Mouse (Mus musculus) left cerebral cortex, adult 9 months (tissue): ENCODE data around the gene Sdk1.

Experiments
- DNase-seq, 2 experiments: peaks; one replicate each; pipeline ENCODE4 v3.0.0; 2022; ENCODE audit warnings: low spot score in 2 of 2

Gene Sdk1

DNA sequence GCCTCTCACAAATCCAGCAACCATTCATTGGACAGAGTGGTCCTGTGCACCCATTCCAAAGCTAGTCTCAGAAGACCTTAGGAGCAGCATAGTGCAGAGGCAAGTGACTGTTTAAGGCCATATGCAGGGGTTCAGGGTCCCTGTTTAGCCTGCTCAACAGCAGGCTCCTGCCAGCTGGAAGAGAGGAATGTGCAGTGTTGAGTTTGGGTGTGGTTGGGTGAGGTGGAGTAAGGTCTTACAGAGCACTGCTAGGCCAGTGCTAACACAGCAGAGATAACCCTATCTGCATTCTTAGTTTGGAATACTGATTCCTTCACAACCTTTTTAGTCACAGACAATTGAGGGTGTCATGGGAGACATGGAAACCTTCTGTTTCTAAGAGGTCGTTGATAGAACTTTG is 206.0 kb downstream of the Sdk1 start:
- no peak for DNase-seq

DNA sequence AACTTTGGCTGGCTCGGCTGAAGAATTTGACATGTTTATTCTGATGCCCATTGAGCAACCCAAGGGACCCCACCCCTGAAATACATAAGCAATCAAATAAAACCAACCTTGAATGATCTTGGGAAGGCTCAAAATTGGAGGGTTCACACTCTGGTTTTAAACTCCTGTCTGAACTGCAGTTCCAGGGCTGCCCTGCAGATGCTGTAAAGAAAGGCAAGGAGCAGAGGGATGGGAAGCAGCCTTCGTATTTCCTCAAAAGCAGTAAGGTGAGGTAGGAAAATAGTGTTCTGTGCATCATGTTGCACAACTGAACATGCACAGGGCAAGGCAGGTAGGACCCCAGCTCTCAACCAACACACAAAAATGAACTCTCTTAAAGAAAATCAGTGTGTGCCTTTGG is 222.1 kb downstream of the Sdk1 start:
- DNase-seq: no peak

DNA sequence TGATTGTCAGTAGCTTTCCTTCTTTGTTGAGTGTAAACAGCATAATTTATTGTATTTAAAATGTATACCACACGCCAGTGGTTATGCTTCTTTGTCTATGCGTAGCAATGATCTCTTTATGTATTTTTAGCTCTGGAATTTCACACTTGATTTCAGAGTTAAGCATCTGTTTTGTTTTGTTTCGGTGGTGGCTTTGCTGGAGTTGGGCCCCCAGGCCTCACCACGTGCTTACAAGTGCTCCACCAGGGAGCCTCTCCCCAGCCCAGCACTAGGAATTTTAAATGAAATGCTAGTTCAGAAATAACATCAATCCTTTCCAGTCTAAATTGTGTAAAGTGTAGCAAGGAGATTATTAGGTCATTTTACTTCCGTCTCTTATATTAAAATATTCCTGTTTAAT is 227.5 kb downstream of the Sdk1 start:
- no peak for DNase-seq

DNA sequence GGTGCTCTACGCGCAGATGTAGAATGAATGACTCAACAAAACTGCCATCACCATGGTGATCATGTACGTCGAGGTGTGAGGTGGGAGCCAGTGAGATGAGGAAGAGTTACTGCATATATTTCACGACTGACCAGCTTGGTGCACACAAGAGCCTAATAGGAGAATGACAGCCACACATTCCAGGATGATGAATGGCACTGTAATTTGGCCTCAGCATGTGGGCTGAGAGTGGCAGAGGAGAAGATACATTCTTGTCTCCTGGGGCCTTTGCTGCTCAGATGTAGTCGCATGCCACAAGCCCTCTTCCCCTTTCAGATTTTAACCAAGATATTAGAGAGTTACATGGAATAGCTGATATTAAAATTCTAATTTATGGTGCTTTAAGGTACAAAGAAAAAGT is 264.0 kb downstream of the Sdk1 start:
- no peak for DNase-seq

DNA sequence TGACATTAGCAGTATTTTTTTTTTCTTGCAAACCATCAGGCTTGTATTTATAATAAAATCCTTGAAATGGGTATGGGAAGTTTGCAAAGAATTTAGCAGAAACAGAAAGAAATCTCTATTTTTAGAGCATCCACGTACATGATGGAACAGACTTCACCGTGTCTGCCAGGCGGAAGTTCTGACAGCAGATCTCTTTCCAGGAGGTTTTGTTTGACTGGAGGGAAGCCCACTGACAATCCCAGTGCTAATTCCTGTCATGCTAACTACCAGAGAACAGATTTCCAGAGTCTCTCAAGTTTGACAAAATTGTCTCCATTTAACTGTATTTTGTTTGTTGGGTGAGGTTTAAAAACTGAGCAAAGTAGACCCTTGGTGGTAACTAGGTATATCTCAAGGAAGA is 265.1 kb downstream of the Sdk1 start:
- no peak for DNase-seq

DNA sequence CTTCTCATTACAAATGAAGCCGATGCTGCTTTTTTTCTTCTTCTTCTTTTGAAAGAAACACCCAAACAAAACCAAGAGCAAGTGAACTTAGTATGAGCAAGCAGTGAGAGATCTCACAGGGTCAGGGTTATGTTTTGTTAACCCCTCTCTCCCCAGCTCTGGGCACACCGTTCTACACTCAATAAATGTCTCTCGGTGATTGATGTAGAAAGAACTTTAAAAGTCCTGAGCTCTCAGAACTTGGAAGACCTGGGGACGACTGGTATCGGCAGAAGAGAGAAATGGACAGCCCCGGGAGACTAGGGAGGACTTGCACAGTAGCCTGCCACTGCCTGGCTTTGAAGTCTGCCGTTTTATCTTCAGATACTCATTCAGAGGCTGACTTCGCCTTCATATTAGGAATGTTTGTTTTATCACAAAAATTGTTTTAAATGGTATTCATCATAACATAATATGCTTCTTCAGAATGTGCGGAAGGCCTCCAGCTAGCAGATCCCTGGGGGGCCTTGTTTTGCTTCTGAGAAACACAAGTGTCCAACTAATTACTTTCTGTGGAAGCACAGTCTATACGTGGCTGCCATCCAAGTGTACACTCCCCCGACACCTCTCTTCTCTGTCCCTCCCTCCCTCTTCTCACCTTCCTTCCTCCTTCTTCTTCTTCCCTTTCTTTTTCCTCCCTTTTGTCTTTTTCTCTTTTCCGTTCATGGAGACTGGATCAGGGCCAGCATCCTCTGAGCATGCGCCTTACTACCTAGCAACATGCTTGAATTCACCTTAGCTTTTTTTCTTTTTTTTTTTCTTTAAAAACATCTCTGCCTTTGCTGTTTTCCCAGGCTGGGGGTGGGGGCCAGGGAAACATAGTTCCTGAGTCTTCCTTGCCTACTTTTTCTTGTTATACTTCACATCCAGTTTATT is 283.8 kb downstream of the Sdk1 start:
- peak in 1 of 2 experiments; percentile 8 for DNase-seq

DNA sequence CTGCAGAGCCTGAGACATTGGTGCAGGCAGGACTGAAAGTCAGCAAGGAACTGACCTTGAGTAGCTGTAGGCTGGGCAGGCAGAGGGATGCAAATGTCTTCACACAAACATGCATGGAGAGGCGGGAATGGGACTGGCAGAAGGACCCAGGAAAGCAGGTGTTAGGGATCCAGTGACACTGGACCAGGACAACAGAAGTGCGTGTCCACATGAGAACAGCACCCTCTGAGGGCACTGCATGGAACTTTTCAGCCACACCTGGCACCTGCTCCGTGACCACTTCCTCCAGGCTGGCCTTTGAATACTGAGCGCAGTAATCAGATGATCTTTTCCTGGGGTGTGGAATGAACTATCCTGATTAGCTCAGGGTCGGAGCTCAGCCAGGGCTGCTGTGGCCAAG is 298.9 kb downstream of the Sdk1 start:
- DNase-seq: no peak

DNA sequence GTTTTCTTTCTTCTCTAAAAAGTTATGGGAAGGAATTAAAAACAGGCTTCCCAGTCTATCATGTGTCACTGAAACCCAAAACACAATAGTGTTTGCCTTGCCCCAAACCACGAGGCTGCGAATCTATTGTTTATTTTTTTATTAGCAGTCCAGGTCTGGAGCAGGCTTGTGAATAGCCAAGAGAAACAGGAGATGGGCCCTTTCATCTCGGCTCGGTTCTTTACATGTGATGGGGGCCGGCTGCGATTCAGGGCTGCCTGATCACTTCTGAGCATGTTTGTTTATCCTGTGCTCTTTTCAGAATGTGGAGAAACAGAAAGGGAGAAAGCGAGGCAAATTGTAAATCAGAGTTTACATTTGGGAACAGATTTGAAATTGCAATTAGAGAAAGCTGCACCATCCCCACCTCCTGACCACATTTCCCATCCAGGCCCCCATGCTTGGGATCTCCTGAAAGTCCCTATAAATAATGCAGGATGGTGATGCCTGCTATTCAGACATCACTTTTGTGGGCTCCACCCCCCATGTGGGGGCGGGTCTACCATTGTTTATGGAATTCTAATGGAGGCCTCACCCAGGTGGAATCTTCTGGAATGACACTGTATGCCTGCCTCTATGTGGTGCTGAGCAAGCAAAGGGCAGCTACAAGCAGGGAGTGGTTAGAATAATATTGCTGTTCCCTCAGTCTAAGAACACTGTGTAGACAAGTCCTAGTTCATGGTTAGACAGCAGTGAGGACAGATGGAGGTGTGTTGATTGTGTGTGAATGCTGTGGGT is 301.8 kb downstream of the Sdk1 start:
- no peak for DNase-seq

DNA sequence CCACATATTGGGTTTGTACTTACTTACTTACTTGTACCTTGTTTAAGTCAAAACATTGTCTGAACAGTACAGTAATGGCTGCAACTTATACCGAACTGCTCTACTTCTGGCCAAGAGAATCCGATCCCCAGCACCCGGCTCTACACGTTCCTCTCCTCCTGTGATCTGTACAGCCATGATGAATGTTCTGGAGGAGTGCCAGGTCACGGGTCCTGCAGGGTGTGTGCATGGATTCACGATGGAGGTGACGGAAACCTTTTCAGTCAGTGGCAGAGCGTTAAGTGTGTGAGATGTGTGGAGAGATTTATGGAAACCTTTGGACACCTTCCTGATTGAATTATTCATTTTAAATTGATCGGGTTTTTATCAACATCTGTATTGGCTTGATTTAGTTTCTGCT is 312.2 kb downstream of the Sdk1 start:
- no peak for DNase-seq

DNA sequence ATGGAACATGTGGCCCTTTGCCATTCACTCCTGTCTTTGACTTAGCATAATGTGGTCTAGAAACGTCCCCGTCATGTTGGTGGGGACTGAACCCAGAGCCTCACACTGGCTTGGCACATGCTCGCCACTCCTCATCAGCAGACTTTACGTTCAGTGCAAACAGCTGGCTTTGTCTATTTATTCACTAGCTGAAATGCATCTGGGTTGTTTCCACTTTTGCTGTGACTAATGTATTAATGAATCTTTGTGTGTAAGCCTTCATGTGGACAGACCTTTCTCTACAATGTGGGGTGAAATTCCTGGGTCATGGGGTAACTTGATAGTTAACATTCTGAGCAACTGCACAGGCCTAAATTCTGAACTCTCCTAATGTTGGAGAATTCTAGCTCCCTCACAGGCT is 317.4 kb downstream of the Sdk1 start:
- DNase-seq: no peak

DNA sequence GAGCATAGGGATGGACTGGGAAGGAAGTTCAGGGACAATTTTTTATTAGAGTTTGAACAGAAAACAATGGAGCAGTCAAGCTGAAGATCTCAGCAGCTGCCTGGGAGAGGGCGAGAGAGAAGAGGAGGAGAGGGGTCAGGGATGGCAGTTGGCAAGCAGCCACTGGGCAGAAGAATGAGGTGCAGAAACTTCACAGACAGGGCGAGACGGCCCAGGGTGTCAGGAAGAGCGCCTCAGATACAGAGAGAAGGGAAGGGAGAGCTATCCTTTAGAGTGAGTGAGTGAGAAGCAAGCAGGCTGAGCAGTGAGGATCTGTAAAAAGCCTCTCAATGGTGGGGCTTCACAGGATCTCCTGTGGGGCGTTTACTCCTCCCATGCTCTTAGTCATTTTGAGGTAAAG is 319.0 kb downstream of the Sdk1 start:
- no peak for DNase-seq

DNA sequence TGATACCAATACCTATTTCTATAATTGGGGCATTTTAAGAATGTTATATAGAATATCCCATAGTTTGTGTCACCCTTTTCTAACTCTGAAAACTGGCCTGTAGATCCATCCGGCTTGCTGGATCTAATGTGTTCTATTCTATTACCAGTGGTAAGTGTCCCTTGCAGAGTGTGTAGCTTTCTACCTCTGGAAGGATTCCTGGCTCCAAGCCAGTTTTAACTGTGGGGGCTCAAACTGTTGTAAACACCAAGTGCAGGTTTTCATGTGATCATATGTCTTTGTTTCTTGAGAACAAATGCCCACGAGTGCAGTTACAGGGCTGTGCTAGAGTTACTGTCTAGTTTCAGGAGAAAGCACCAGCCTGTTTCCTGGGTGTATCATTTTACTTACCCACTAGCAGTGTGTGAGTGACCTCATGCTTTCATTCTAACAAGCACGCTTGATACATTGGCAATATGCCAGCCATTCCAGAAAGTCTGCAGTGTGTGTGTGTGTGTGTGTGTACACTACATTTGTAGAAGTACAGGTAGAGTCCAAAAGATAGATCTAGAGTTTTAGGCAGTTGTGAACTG is 320.8 kb downstream of the Sdk1 start:
- DNase-seq: no peak

DNA sequence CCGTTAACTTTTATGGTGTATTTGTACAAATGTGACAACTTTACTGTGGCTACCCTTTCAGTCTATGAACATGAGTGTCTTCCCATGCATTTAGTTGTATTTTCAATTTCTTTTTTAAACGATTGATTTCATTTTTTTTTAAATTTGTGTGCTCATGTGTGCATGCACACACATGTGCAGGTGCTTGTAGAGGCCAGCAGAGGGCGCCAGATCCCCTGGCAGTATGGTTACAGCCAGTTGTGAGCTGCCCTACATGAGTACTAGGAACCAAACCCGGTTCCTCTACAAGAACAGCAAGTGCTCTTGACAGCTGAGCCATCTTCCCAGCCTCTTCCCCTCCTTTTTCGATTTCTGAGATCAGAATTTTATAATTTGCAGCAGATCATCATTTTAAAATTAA is 322.9 kb downstream of the Sdk1 start:
- no peak for DNase-seq

DNA sequence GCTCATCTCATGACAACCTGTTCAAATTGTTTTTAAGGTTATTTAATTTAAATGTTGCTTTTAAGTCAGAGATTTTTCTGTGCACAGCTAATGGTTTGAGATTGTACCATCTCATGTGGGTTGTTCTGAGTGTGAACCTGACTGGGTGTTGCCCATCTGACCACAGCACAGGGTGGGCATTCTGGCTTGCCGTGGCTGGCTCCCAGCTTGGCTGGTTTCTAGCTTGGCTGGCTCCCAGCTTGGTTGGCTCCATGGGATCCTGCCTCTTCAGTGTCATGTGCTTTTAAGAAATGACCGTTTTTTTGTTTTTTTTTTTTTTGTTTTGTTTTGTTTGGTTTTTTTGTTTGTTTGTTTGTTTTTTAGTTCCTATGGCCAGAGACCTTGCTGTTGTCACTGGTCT is 326.8 kb downstream of the Sdk1 start:
- DNase-seq: no peak

DNA sequence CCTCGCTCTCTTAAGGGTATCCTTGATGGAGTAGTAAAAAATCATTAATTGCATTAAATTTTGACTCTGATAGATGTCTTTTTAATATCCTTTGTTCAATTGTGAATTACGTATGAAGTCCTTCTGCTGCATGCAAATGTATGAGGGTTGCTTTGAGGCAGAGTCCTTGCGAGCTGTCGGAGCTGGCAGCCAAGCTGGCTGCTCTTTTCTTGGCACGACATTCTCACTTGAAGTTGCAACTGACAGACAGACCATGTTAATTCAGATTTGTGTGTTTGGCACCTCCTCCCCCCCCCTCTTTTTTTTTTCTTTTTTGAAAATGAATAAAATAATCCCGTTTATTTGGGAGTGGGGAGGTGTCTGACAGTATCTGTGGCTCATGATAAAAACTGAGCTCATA is 329.2 kb downstream of the Sdk1 start:
- no peak for DNase-seq

DNA sequence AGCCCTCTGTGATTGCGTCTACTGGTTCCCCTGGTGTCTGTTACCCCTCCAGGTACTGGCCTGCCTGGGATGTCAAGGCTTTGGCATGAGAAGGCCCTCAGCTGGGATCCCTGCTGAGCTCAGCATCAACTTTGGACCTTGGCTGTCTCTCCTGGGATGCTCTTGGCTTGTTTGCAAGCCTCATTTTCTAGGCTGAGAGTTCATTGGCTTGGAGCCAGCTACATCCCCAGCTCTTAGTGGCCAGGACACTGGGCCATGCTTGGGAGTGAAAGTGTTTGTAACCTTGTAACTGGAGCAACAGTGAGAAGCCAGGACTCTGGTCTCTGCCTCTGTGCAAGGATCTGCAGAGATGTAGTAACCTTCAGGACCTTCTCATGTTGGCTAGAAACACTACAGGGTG is 333.0 kb downstream of the Sdk1 start:
- DNase-seq: peak in 1 of 2 experiments; percentile 7

DNA sequence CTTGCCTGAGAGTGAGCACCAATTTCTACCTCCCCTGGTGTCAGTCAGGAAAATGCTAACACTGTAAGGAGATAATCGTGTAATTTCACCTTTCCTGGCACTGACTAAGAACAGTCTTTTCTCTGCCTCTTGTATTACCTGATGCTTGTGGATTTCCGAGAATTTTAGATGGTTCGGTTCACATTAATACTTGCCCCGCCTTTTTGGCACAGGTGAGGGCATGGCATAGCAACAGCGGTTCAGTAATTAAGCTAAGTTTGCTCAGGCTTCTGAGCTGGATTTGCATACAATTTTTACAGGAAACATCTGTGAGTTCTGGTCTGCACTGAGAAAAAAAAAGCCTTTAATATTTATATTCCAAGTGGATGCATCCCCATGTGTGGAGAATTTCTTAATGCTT is 350.0 kb downstream of the Sdk1 start:
- no peak for DNase-seq

DNA sequence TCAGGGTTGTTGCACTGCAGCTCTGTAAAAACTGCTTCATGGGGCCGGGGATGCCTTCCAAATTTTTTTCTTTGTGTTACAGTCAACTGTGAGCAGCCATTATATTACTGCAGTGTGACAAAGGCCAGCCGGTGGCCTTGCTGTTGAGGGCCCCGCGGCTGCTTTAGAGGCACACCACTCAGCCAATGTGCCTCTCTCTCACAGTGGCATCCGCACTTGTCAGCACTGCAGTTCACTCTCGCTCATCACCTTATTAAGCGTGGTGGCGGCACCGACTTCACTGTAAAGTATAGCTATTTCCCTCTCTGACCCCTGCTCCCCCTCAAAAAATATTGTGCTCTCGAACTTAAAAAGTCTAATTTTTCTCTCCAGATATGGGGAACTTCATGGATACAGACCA is 371.4 kb downstream of the Sdk1 start:
- no peak for DNase-seq

DNA sequence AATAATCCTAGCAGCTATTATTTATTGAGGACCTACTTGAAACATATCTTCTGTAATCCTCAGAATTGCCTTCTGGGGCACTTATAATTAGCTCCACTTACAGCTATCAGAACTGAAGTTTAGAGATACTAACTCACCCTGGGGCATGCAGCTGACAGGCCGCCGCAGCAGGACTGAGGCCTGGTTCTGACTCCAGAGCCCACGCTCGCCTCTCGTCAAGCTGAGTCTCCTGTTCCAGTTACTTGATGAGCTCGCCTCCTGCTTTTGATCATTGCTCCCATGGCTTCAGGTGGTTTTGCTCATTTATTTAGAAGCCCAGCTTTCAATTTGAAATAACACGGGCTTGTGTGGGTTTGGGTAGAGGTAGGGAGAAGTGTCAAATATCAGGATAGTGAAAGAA is 374.5 kb downstream of the Sdk1 start:
- no peak for DNase-seq

DNA sequence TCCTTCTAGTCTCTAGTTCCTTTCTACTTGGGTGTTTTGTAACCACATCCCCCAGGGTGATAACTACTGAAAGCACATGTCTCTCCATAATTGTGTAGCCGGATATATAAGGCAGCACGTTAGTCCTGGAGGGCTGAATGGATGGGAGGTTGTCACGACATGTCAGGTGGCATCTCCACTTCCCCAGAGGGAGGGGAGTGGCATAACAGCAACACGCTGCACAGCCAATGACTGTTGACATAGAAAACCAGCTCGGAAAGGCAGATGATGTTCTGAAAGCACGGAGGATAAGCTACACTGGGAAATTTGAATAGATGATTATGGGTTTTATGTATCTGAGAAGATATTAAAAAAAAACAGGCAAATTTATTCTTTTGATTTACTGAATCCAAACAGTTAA is 376.4 kb downstream of the Sdk1 start:
- no peak for DNase-seq

DNA sequence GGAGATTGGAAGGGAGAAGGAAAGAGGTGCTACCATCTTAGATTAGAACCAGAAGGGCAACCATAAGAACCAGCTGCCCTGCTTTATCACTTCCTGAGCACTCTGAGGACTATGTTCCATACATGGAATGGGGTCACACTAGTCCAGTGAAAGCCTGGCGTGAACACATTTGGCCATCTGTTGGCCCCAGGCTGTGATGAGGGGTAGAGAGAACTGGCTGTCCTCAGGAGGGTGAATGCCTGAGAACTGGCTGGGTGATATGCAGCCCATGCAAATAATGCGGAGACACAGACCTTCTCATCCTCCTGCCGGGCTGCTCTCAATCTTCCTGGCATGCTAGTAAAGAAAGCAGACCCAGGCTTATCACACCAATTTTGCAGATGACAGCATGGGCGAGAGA is 384.1 kb downstream of the Sdk1 start:
- no peak for DNase-seq

DNA sequence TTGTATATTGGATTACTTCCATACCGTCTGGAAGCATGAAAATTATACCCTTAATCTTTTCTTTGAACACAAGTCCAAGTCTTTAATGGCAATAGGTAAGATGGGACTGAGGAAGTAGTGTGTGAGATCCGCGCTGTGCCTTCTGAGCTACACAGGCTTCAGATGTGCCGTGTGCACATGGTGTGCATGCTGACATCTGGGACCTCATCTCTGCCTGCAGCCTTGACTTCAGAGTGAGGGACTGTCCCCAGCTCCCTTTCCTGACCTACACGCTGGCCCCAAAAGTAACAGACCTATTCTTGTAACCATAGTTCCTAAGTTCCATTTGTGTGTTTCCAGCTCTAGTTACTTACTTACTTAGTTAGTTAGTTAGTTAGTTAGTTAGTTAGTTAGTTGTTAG is 390.4 kb downstream of the Sdk1 start:
- no peak for DNase-seq

DNA sequence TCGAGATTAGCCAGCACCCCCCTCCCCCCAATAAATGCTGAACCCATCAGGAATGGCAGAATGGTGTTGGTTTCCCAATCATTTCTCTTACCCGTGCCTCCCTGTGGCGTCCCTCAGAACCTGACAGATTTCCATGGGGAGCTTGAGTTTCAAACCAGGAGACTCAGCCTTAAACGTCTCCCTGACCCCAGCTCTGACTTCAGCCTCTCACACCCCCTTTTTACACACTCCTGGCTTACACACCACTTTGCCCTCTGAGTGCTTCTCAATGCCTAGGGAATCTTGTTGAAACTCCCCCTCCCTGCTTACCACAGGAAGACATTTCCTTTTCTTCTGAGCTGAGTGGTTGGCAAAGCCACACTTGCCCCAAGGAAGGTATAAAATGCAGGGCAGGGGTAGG is 392.0 kb downstream of the Sdk1 start:
- no peak for DNase-seq
